Mouse (Mus musculus): ENCODE results near the gene Atp6v1a. TPM values are rescaled to one million over a fixed set of nuclear protein-coding genes. Genes with fewer than 3 reads are reported as not detected.
A peak's percentile ranks its signal among the peaks of the same experiment; 100 is the strongest.

Gene Atp6v1a
- total and polyA plus RNA-seq, 3 experiments: 75.0 to 104 (median 78.5) TPM

GRCm38 (mm10) chr16:44122122-44122521 is 17.4 kb downstream of the Atp6v1a start:
- no peaks in the 10 kb centered on the region for H3K27me3 ChIP-seq (replicated peaks)
- H3K9ac ChIP-seq (ENCODE audit: insufficient read depth, low read depth): no peak overlapping the region
- H3K4me3 ChIP-seq (replicated peaks in 1 of 3; ENCODE audit: low read depth in 2 of 3, low read length in 2 of 3, poor library complexity in 1 of 3): no peak overlapping the region
- dilution Hi-C loops (cut with MboI; ENCODE audit: extremely low pct_ligation_motif_present, extremely low pct_unique_long_range_greater_than_20kb, low sequenced_read_pairs): no loop called here
- peaks cover 7% of the 10 kb centered on the region; the same call in 1 of the 2 replicates for H3K79me2 ChIP-seq (replicated peaks; ENCODE audit: control insufficient read depth, extremely low read depth, insufficient read depth, poor library complexity, severe bottlenecking)
- H3K36me3 ChIP-seq (replicated peaks in 1 of 2; ENCODE audit: control insufficient read depth in 1 of 2, insufficient read depth in 1 of 2, low read length in 1 of 2): peaks cover 3 to 31% of the 10 kb centered on the region in 2 experiments
- TF ChIP-seq CHD1 (IDR thresholded peaks at IDR 0.05; ENCODE audit: low read depth, low read length) (no peak), HCFC1 (IDR thresholded peaks at IDR 0.05; ENCODE audit: low read depth, low read length) (no peak), SMC3 (IDR thresholded peaks at IDR 0.05; ENCODE audit: low read depth, low read length) (no peak), RAD21 (IDR thresholded peaks at IDR 0.05; ENCODE audit: low read depth, low read length) (no peak), KAT2A (IDR thresholded peaks at IDR 0.05; ENCODE audit: insufficient replicate concordance, low read length) (no peak), MAFK (IDR thresholded peaks at IDR 0.05; ENCODE audit: insufficient replicate concordance, low read length) (no peak), MYC (IDR thresholded peaks at IDR 0.05; ENCODE audit: low read depth, low read length) (no peak), SIN3A (IDR thresholded peaks at IDR 0.05; ENCODE audit: low read length) (no peak), ZKSCAN1 (IDR thresholded peaks at IDR 0.05; ENCODE audit: borderline replicate concordance, low read depth, low read length) (no peak), RCOR1 (conservative IDR thresholded peaks at IDR 0.05; ENCODE audit: low read depth, low read length) (no peak), PAX5 (IDR thresholded peaks at IDR 0.05; ENCODE audit: low read length) (no peak), USF1 (IDR thresholded peaks at IDR 0.05; ENCODE audit: low read depth, low read length) (no peak), MAX (IDR thresholded peaks at IDR 0.05; ENCODE audit: low read length) (no peak), EP300 (IDR thresholded peaks at IDR 0.05; ENCODE audit: low read length) (no peak), ELF1 (IDR thresholded peaks at IDR 0.05; ENCODE audit: low read depth, low read length) (no peak), MXI1 (IDR thresholded peaks at IDR 0.05; ENCODE audit: low read depth, low read length) (no peak), MAZ (IDR thresholded peaks at IDR 0.05; ENCODE audit: low read depth, low read length) (no peak), ETS1 (conservative IDR thresholded peaks at IDR 0.05; ENCODE audit: low read depth, low read length) (no peak)
- H3K27ac ChIP-seq (ENCODE audit: insufficient read depth, low read depth): no peak overlapping the region
- in situ Hi-C loops (cut with MboI; ENCODE audit: low pct_ligation_motif_present, low pct_unique_long_range_greater_than_20kb, low sequenced_read_pairs): no loop called here
- peaks cover 2 to 18% of the 10 kb centered on the region in 2 experiments; a peak in 2 of 4 replicates for H3K4me1 ChIP-seq (ENCODE audit: control insufficient read depth in 1 of 2, insufficient read depth in 2 of 2)
- no peaks in the 10 kb centered on the region for H3K9me3 ChIP-seq (replicated peaks; ENCODE audit: low read length)
- DNase-seq (ENCODE audit: extremely low read depth): no peak
- H3K4me2 ChIP-seq (ENCODE audit: insufficient read depth, low read depth, poor library complexity, severe bottlenecking): no peak overlapping the region

- Histone ChIP-seq H3K27ac (ENCODE audit: insufficient read depth, low read depth) (no peak overlapping the region), H3K4me2 (ENCODE audit: insufficient read depth, low read depth, poor library complexity, severe bottlenecking) (no peak overlapping the region)
- in situ Hi-C loops (cut with MboI; ENCODE audit: low pct_ligation_motif_present, low pct_unique_long_range_greater_than_20kb, low sequenced_read_pairs): no loop called here
Observed at GRCm38 (mm10) chr16:44119753-44120501, 19.6 kb downstream of the Atp6v1a start.

More at GRCm38 (mm10) chr16:44119753-44120501, 19.6 kb downstream of the Atp6v1a start:
- dilution Hi-C loops (cut with MboI; ENCODE audit: extremely low pct_ligation_motif_present, extremely low pct_unique_long_range_greater_than_20kb, low sequenced_read_pairs): no loop called here
- TF ChIP-seq ETS1 (conservative IDR thresholded peaks at IDR 0.05; ENCODE audit: low read depth, low read length) (peak; percentile 29), USF1 (IDR thresholded peaks at IDR 0.05; ENCODE audit: low read depth, low read length) (no peak)
- H3K36me3 ChIP-seq (replicated peaks in 1 of 2; ENCODE audit: control insufficient read depth in 1 of 2, insufficient read depth in 1 of 2, low read length in 1 of 2): peaks cover 10 to 47% of the 10 kb centered on the region in 2 experiments
- no peaks in the 10 kb centered on the region for H3K27me3 ChIP-seq (replicated peaks)
- no peaks in the 10 kb centered on the region for H3K9me3 ChIP-seq (replicated peaks; ENCODE audit: low read length)
- peaks cover 2 to 16% of the 10 kb centered on the region in 2 experiments; a peak in 2 of 4 replicates for H3K4me1 ChIP-seq (ENCODE audit: control insufficient read depth in 1 of 2, insufficient read depth in 2 of 2)
- no peak for DNase-seq (ENCODE audit: extremely low read depth)
- H3K9ac ChIP-seq (ENCODE audit: insufficient read depth, low read depth): no peak overlapping the region
- H3K79me2 ChIP-seq (replicated peaks; ENCODE audit: control insufficient read depth, extremely low read depth, insufficient read depth, poor library complexity, severe bottlenecking): peaks cover 7% of the 10 kb centered on the region; the same call in 1 of the 2 replicates
- no peak overlapping the region for H3K4me3 ChIP-seq (replicated peaks in 1 of 3; ENCODE audit: low read depth in 2 of 3, low read length in 2 of 3, poor library complexity in 1 of 3)
